Mouse (Mus musculus): ENCODE measurements around the gene Tmc7.

DNA sequence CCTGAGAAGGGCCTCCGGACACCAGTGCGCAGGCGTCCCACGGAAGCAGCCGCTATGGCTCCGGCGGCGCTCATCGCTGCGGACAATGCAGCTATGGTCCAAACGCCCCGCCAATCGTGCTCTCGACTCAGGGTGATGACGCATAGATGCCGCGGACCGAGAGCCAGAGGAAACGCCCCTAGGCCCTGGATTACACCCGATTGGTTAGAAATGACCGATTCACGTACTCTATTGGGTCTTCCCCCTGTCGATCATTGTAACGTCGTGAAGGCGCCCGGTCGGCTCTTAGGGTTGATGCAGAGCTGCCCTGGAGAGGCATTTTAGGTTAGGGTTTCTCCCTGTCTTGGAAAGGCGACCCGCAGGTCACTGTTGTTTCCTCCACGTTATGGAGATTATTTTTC lies 51.4 kb downstream of the Tmc7 start, which contains the start of gene Coq7:
- TF ChIP-seq CTCF (IDR thresholded peaks at IDR 0.05; ENCODE audit: low read depth), result no peak
- TF ChIP-seq EP300 (IDR thresholded peaks at IDR 0.05; ENCODE audit: low read depth), result peak; percentile 79
